Mouse (Mus musculus) liver, postnatal 0 days (tissue): ENCODE results near the gene Tbc1d16.

Source experiments
- CTCF ChIP-seq: sonication (generic); IDR thresholded peaks from 2 replicates; pipeline ENCODE4 v1.5.1; 2016; ENCODE audit warnings: antibody characterized with exemption, low read depth
- EP300 ChIP-seq: IDR thresholded peaks from 2 replicates; pipeline ENCODE4 v1.6.1; 2016; ENCODE audit warnings: antibody characterized with exemption, low read depth, mild to moderate bottlenecking

- TF ChIP-seq CTCF (no peak), EP300 (no peak)
Observed at GRCm38 (mm10) chr11:119160050-119160449, 68.2 kb downstream of the Tbc1d16 start.
